Mouse (Mus musculus) heart, embryonic 14.5 days (tissue): ENCODE results near the gene Grcc10. TPM values are rescaled to one million over a fixed set of nuclear protein-coding genes. Genes with fewer than 3 reads are reported as not detected.
A peak's percentile ranks its signal among the peaks of the same experiment; 100 is the strongest.

Source experiments
- ATAC-seq: fragments of 200-750 bp; cut with Nextera tagmentation; 2 replicates; pipeline ENCODE4 v1.8.0; 2017; ENCODE audit warnings: low read depth, moderate TSS enrichment; ENCODE audit not compliant: insufficient number of reproducible peaks, insufficient read depth, low FRiP score
- H3K27ac ChIP-seq, 2 experiments: fragments of 200-500 bp in 1 of 2; fragments of 300-500 bp in 1 of 2; sonication (generic) in 1 of 2; replicated peaks in 1 of 2; 2 replicates each; pipeline ENCODE4 v1.5.1; 2012 to 2014; ENCODE audit warnings: low read depth in 2 of 2, low read length in 2 of 2, control low read depth in 1 of 2, mild to moderate bottlenecking in 1 of 2, mixed read lengths in 1 of 2; ENCODE audit not compliant: control insufficient read depth in 1 of 2, insufficient read depth in 1 of 2
- H3K27me3 ChIP-seq: fragments of 300-500 bp; sonication (generic); 2 replicates; pipeline ENCODE4 v1.6.1; 2014; ENCODE audit warnings: mild to moderate bottlenecking, low read length, control low read depth; ENCODE audit not compliant: control insufficient read depth, insufficient read depth
- H3K36me3 ChIP-seq: fragments of 300-500 bp; sonication (generic); 2 replicates; pipeline ENCODE4 v1.6.1; 2014; ENCODE audit warnings: mild to moderate bottlenecking, control low read depth, low read length, mixed read lengths; ENCODE audit not compliant: control insufficient read depth, insufficient read depth
- H3K4me1 ChIP-seq, 2 experiments: fragments of 200-500 bp in 1 of 2; fragments of 300-500 bp in 1 of 2; sonication (generic) in 1 of 2; 2 replicates each; pipeline ENCODE4 v1.6.1; 2012 to 2014; ENCODE audit warnings: low read length in 2 of 2, control low read depth in 1 of 2, mixed read lengths in 1 of 2; ENCODE audit not compliant: control insufficient read depth in 2 of 2, insufficient read depth in 2 of 2
- H3K4me2 ChIP-seq: fragments of 300-500 bp; sonication (generic); 2 replicates; pipeline ENCODE4 v1.6.1; 2014; ENCODE audit warnings: mild to moderate bottlenecking, low read length
- H3K4me3 ChIP-seq, 2 experiments: fragments of 200-500 bp in 1 of 2; fragments of 300-500 bp in 1 of 2; sonication (generic) in 1 of 2; 2 replicates each; pipeline ENCODE4 v1.5.1; 2012 to 2014; ENCODE audit warnings: low read length in 2 of 2, mild to moderate bottlenecking in 2 of 2, control low read depth in 1 of 2, low read depth in 1 of 2, moderate library complexity in 1 of 2; ENCODE audit not compliant: control insufficient read depth in 1 of 2, insufficient read depth in 1 of 2
- H3K9ac ChIP-seq: fragments of 300-500 bp; sonication (generic); 2 replicates; pipeline ENCODE4 v1.6.1; 2014; ENCODE audit warnings: mild to moderate bottlenecking, low read length
- H3K9me3 ChIP-seq: fragments of 300-500 bp; sonication (generic); 2 replicates; pipeline ENCODE4 v1.6.1; 2016; ENCODE audit warnings: low read length, control low read depth; ENCODE audit not compliant: control insufficient read depth
- WGBS: fragments of 180-500 bp; shearing (Covaris S2); extraction: QIAGEN DNeasy Blood & Tissue Kit; methylation state at CpG from one replicate; pipeline ENCODE4 v1.1.7; 2014; 5-methylcytosine and 5-hydroxymethylcytosine counted together
- polyA plus RNA-seq: library from polyadenylated mRNA; unstranded; fragments of >200 nt; fragmentation: Nextera tagmentation; extraction: Ambion mirVana; gene quantifications from 2 replicates; pipeline ENCODE4 v1.2.1, GENCODE M21; 2014

Grcc10 gene
- 449 and 503 TPM in 2 replicates for polyA plus RNA-seq

GRCm38 (mm10) chr6:124740888-124741761 lies at the start of gene Grcc10:
Gene Grcc10, minus strand, starts transcription at chr6:124741374.
- Histone ChIP-seq H3K4me2 (peak within 1 kb of the TSS; percentile 88), H3K4me3 (peak within 1 kb of the TSS; percentile 58 to 66), H3K4me1 (peaks cover 9 to 32% of the 10 kb centered on the region in 2 experiments), H3K27ac (peak within 1 kb of the TSS; percentile 95 to 99), H3K36me3 (peaks cover 33% of the 10 kb centered on the region), H3K27me3 (no peaks in the 10 kb centered on the region), H3K9ac (peak within 1 kb of the TSS; percentile 91), H3K9me3 (no peaks in the 10 kb centered on the region)
- peak; percentile 68 for ATAC-seq
- under 1% methylated on average over 41 of the region's 41 CpGs for WGBS

- no peak overlapping the region for H3K4me2 ChIP-seq
- WGBS = 65% methylated on average over 4 of the region's 4 CpGs
- no peak for ATAC-seq
Observed at GRCm38 (mm10) chr6:124790121-124790520, 48.9 kb upstream of the Grcc10 start.

GRCm38 (mm10) chr6:124789519-124789918 lies 48.3 kb upstream of the Grcc10 start:
- WGBS = 77% methylated on average over 4 of the region's 4 CpGs
- Histone ChIP-seq H3K27ac (no peak overlapping the region), H3K9me3 (no peaks in the 10 kb centered on the region), H3K9ac (no peak overlapping the region), H3K4me1 (no peaks in the 10 kb centered on the region), H3K27me3 (no peaks in the 10 kb centered on the region), H3K4me3 (no peak overlapping the region), H3K36me3 (no peaks in the 10 kb centered on the region), H3K4me2 (no peak overlapping the region)
- ATAC-seq = no peak

More at GRCm38 (mm10) chr6:124790121-124790520, 48.9 kb upstream of the Grcc10 start:
- Histone ChIP-seq H3K27ac (no peak overlapping the region), H3K9ac (no peak overlapping the region), H3K36me3 (no peaks in the 10 kb centered on the region), H3K4me3 (no peak overlapping the region), H3K4me1 (no peaks in the 10 kb centered on the region), H3K9me3 (no peaks in the 10 kb centered on the region), H3K27me3 (no peaks in the 10 kb centered on the region)

GRCm38 (mm10) chr6:124787722-124788121 lies 46.5 kb upstream of the Grcc10 start:
- H3K9me3 ChIP-seq = no peaks in the 10 kb centered on the region
- H3K4me2 ChIP-seq = no peak overlapping the region
- H3K36me3 ChIP-seq = no peaks in the 10 kb centered on the region
- no peaks in the 10 kb centered on the region for H3K27me3 ChIP-seq
- ATAC-seq = no peak
- no peak overlapping the region for H3K9ac ChIP-seq
- H3K4me1 ChIP-seq = peaks cover 0 to under 1% of the 10 kb centered on the region in 2 experiments; a peak in 1 of 4 replicates
- H3K27ac ChIP-seq = no peak overlapping the region
- H3K4me3 ChIP-seq = no peak overlapping the region
- WGBS = 63% methylated on average over 10 of the region's 10 CpGs

- H3K4me1 ChIP-seq = peaks cover 2 to 4% of the 10 kb centered on the region in 2 experiments; a peak in 1 of 4 replicates
- no peaks in the 10 kb centered on the region for H3K27me3 ChIP-seq
- ATAC-seq = no peak
- H3K9me3 ChIP-seq = no peaks in the 10 kb centered on the region
- H3K4me3 ChIP-seq = no peak overlapping the region
- H3K36me3 ChIP-seq = no peaks in the 10 kb centered on the region
- H3K4me2 ChIP-seq = no peak overlapping the region
- H3K27ac ChIP-seq = no peak overlapping the region
- H3K9ac ChIP-seq = no peak overlapping the region
- WGBS = 54% methylated on average over 8 of the region's 8 CpGs
Observed at GRCm38 (mm10) chr6:124786756-124787420, 45.7 kb upstream of the Grcc10 start.

GRCm38 (mm10) chr6:124782436-124782835 lies 41.3 kb upstream of the Grcc10 start:
- H3K4me3 ChIP-seq = peak overlapping the region; percentile 8 to 28; a peak in 2 of 4 replicates
- WGBS = 19% methylated on average over 6 of the region's 6 CpGs

GRCm38 (mm10) chr6:124780917-124781316 lies 39.7 kb upstream of the Grcc10 start:
- ATAC-seq = no peak
- H3K4me2 ChIP-seq = no peak overlapping the region
- H3K4me3 ChIP-seq = no peak overlapping the region
- H3K27ac ChIP-seq = no peak overlapping the region
- no peaks in the 10 kb centered on the region for H3K9me3 ChIP-seq
- H3K36me3 ChIP-seq = no peaks in the 10 kb centered on the region
- H3K4me1 ChIP-seq = peaks cover 7 to 13% of the 10 kb centered on the region in 2 experiments; a peak in 3 of 4 replicates
- peaks cover 21% of the 10 kb centered on the region for H3K27me3 ChIP-seq
- no peak overlapping the region for H3K9ac ChIP-seq
- WGBS = 92% methylated on average over 7 of the region's 7 CpGs

More at GRCm38 (mm10) chr6:124782436-124782835, 41.3 kb upstream of the Grcc10 start:
- H3K4me2 ChIP-seq = peak overlapping the region; percentile 46
- peaks cover 7 to 13% of the 10 kb centered on the region in 2 experiments; a peak in 3 of 4 replicates for H3K4me1 ChIP-seq
- H3K9me3 ChIP-seq = no peaks in the 10 kb centered on the region
- no peaks in the 10 kb centered on the region for H3K36me3 ChIP-seq
- H3K27me3 ChIP-seq = peaks cover 21% of the 10 kb centered on the region
- no peak overlapping the region for H3K9ac ChIP-seq
- no peak for ATAC-seq
- no peak overlapping the region for H3K27ac ChIP-seq
